Mouse (Mus musculus): Measurements from ENCODE around the gene Evx2. TPM values are rescaled to one million over a fixed set of nuclear protein-coding genes. Genes with fewer than 3 reads are reported as not detected.

The Evx2 gene
- polyA plus RNA-seq, 1 experiment from 2014 or later = not detected

DNA sequence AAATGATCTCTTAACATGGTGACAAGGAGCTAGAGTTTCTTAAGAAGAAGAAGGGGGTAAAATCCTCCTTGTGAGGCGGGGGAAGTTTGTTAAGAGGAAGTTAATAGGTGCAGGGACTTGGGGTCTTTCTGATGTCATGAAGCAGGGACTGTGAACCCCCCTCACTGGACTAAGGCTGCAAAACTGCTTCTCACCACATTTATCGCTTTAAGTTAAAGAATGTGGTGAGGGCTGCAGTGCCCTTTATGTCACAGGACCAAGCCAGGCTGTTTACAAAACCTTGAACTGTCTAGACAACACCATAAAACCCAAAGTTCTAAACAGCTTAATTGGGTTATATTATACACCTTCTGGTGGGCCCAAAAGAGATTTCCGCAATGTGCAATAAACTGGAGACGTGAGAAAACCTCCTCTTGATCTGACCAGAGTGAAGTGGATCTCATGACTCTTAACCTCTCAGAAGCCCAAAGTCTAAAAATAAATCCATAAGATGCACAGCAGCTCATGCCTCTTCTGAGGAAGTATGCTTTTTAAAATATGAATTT lies 25.8 kb upstream of the Evx2 start:
- Histone ChIP-seq H3K4me1 (peaks cover 13% of the 10 kb centered on the region), H3K27me3 (peaks cover 99% of the 10 kb centered on the region), H3K27ac (no peak overlapping the region), H3K9ac (no peak overlapping the region), H3K9me3 (no peaks in the 10 kb centered on the region), H3K4me3 (no peak overlapping the region), H3K36me3 (no peaks in the 10 kb centered on the region), H3K4me2 (no peak overlapping the region)
- 12% methylated on average over 4 of the region's 4 CpGs for WGBS
- ATAC-seq (ENCODE audit: borderline replicate concordance, extremely low read depth, low FRiP score, low TSS enrichment) = no peak

DNA sequence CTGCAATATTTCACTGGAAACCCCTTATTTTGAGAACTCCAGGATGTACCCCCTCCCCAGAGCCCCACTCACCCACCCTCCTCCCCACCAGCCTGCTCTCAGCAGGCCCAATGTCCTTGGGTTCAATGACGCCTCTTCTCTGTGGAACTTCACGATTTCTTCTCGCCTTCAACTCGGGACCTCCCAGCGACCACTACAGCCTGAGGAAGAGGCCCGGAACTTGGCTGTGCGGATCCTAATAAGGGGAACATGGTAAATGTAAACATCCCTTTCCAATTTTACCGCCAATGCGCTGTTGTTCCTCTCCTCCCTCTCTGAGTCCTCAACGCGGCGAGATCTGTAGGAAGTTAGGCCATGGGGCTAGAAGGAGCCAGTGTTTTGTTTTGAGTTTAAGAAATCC lies 24.7 kb upstream of the Evx2 start:
- ATAC-seq (ENCODE audit: borderline replicate concordance, extremely low read depth, low FRiP score, low TSS enrichment) = no peak
- no peak overlapping the region for H3K4me3 ChIP-seq
- H3K9ac ChIP-seq = no peak overlapping the region
- peaks cover 13% of the 10 kb centered on the region for H3K4me1 ChIP-seq
- no peak overlapping the region for H3K4me2 ChIP-seq
- no peak overlapping the region for H3K27ac ChIP-seq
- WGBS = 2% methylated on average over 12 of the region's 12 CpGs
- no peaks in the 10 kb centered on the region for H3K9me3 ChIP-seq
- H3K27me3 ChIP-seq = peaks cover 99% of the 10 kb centered on the region
- no peaks in the 10 kb centered on the region for H3K36me3 ChIP-seq

DNA sequence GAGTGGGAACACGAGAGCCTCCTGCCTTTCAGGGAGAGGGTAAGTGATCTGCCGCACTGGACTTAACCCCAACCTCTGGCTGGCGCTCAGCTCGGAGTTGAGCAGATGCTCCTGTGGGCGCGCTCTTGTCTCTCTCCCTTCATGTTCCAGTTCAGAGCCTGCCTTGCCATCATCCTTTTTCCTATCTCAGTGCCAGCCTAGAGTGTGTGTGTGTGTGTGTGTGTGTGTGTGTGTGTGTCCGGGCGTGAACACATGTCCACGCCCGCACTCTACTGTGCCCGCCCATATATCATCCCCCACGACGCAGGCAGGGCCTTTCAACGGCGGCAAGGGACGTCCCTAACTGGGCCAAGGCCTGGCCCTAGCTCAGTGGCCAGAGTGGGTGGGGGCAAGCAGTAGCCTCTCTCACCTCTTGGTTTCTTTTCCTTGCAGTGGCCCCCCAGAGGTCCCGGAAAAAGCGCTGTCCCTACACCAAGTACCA lies 24.2 kb upstream of the Evx2 start:
- Histone ChIP-seq H3K36me3 (no peaks in the 10 kb centered on the region), H3K4me3 (no peak overlapping the region), H3K27me3 (peaks cover 99% of the 10 kb centered on the region), H3K4me2 (no peak overlapping the region), H3K9ac (no peak overlapping the region), H3K9me3 (no peaks in the 10 kb centered on the region), H3K27ac (no peak overlapping the region), H3K4me1 (peaks cover 13% of the 10 kb centered on the region)
- 1% methylated on average over 18 of the region's 18 CpGs for WGBS
- ATAC-seq (ENCODE audit: borderline replicate concordance, extremely low read depth, low FRiP score, low TSS enrichment) = no peak

DNA sequence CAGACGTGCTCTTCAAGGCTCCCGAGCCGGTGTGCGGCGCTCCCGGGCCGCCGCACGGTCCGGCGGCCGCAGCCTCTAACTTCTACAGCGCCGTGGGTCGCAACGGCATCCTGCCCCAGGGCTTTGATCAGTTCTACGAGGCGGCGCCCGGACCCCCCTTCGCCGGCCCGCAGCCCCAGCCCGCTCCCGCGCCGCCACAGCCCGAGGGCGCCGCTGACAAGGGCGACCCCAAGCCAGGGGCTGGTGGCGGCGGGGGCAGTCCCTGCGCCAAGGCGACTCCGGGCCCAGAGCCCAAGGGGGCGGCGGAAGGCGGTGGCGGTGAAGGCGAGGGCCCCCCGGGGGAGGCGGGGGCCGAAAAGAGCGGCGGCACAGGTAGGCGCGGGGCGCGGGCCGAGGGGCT lies 23.4 kb upstream of the Evx2 start:
- WGBS = under 1% methylated on average over 45 of the region's 51 CpGs
- H3K4me2 ChIP-seq = peak overlapping the region; percentile 46
- no peak overlapping the region for H3K27ac ChIP-seq
- H3K9me3 ChIP-seq = no peaks in the 10 kb centered on the region
- H3K4me3 ChIP-seq = peak overlapping the region; percentile 20
- no peaks in the 10 kb centered on the region for H3K36me3 ChIP-seq
- peaks cover 99% of the 10 kb centered on the region for H3K27me3 ChIP-seq
- ATAC-seq (ENCODE audit: borderline replicate concordance, extremely low read depth, low FRiP score, low TSS enrichment) = no peak
- no peak overlapping the region for H3K9ac ChIP-seq
- H3K4me1 ChIP-seq = peaks cover 13% of the 10 kb centered on the region

DNA sequence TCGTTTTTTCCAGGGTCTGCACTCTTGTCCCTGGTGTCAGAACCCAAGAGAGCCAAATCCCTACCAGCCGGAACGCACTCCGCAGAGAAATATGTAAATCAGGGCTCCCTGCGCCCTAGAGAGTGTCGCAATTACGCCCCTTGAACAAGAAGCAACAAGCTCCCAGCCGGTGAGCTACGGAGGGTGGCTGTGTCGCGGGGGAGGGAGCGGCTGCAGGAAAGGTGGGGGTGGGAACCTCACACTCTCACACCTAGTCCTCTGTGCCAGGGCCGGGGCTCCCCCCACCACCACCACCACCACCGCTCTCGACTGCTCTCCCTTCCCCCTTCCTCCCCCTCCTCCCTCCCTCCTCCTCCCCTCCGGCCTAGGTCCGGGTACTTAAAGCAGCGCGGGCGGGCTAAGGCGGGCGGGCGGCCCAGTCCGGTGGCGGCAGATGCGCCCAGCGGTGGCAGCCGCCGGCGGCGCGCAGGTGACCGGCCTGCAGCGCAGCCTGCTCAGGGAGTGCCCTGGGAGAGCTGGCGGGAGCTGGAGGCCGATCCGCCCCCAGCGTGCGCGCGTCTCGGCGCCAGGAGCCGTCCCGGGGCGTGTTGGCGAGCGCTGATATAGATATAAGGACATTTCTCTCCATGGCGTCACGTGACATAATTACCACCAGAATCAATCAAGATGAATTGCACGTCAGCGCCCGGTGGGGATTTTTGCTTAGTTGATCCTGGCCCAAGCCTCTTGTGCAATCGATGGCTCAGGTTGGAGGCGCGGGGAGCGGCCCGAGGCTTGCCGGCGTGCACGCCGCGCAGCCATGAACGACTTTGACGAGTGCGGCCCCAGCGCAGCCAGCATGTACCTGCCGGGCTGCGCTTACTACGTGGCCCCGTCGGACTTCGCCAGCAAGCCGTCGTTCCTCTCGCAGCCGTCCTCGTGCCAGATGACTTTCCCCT lies 22.5 kb upstream of the Evx2 start:
- Histone ChIP-seq H3K9me3 (no peaks in the 10 kb centered on the region), H3K27me3 (peaks cover 99% of the 10 kb centered on the region), H3K4me2 (peak overlapping the region; percentile 46), H3K4me3 (peak overlapping the region; percentile 20), H3K9ac (no peak overlapping the region), H3K36me3 (no peaks in the 10 kb centered on the region), H3K4me1 (peaks cover 13% of the 10 kb centered on the region), H3K27ac (no peak overlapping the region)
- ATAC-seq (ENCODE audit: borderline replicate concordance, extremely low read depth, low FRiP score, low TSS enrichment) = no peak; the same call in 1 of the 2 replicates
- WGBS = under 1% methylated on average over 78 of the region's 78 CpGs

DNA sequence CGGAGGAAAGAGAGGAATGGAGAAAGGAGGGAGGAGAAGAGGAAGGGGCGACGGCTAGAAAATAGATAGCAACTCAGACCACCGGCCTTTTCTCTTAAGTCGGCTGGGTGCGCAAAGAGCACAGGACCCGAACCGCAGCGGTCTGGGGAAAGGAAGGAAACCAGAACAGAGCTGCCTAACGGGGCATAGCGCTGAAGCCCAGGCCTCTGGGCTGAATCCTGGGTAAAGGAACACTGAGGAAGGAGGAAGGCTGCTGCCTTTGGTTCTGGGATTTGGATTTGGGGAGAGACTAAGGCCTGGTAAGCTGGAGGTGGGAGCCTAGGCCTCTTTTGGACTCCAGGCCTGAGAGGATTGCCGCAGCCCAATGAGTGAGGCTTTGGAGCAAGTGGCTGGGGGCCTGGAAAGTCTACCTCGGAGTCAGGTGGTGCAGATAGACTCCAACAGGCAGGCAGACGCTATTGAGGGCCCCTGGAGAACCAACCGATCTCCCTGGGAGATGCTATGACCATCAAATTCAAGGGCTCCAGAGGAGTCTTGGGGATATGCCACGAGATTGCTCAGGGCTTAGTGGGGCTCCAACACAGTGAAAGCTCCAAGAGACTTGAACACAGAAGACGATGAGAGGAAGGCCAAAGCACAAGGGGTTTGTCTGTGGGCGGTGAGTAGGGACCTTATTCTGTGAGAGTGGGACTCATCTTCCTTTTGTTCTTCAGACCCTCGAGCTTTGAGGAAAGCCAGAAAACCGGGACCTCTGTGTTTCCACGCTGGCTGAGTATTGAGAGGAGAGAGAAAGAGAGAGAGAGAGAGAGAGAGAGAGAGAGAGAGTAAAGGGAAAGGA lies 21.4 kb upstream of the Evx2 start:
- no peak overlapping the region for H3K27ac ChIP-seq
- H3K4me3 ChIP-seq = no peak overlapping the region
- peaks cover 100% of the 10 kb centered on the region for H3K27me3 ChIP-seq
- H3K36me3 ChIP-seq = no peaks in the 10 kb centered on the region
- no peak overlapping the region for H3K9ac ChIP-seq
- H3K9me3 ChIP-seq = no peaks in the 10 kb centered on the region
- no peak for ATAC-seq (ENCODE audit: borderline replicate concordance, extremely low read depth, low FRiP score, low TSS enrichment)
- H3K4me1 ChIP-seq = peaks cover 13% of the 10 kb centered on the region
- no peak overlapping the region for H3K4me2 ChIP-seq
- WGBS = 3% methylated on average over 21 of the region's 21 CpGs

DNA sequence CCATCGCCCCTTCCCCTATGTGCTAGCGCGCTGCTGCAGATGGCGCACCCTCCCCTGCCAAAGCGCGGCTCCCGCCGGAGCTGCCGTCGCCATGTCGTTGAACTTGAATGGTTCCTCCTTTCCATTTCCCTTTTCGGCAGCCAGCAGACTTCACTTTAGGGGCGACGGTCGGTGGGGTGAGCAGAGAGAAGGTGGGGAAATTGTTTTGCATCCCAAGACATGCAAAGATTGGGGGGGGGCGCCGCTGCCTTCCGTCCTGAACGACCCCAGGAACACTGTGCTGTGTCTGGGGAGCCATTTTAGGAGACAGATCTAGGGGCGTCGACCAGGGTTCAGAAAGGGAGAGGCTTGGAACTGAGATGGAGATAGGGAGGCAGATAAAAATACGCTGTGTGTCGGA lies 20.6 kb upstream of the Evx2 start:
- Histone ChIP-seq H3K4me3 (no peak overlapping the region), H3K27ac (no peak overlapping the region), H3K9me3 (no peaks in the 10 kb centered on the region), H3K4me2 (no peak overlapping the region), H3K4me1 (peaks cover 13% of the 10 kb centered on the region), H3K27me3 (peaks cover 100% of the 10 kb centered on the region), H3K36me3 (no peaks in the 10 kb centered on the region), H3K9ac (no peak overlapping the region)
- under 1% methylated on average over 23 of the region's 23 CpGs for WGBS
- ATAC-seq (ENCODE audit: borderline replicate concordance, extremely low read depth, low FRiP score, low TSS enrichment) = no peak

DNA sequence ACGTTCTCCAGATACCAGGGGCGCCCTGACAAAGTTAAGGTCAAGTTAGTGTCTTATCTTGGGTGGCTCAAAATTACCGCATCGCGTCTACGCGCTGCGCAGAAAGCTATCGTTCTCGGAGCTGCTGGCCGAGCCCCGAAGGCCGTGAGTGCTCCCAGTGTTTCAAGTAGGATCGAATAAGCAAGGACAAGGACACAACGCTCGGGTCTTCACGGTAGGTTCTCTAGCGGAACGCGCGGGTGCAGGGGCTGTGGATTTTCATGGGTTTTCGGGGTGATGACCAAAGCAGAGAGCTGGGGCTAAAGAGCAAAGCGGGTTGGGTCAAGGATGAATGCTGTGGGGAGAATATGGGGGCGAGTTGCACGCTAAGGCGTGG lies 20.2 kb upstream of the Evx2 start:
- WGBS = under 1% methylated on average over 26 of the region's 26 CpGs
- Histone ChIP-seq H3K9ac (no peak overlapping the region), H3K36me3 (no peaks in the 10 kb centered on the region), H3K4me1 (peaks cover 13% of the 10 kb centered on the region), H3K4me2 (no peak overlapping the region), H3K27me3 (peaks cover 100% of the 10 kb centered on the region), H3K27ac (no peak overlapping the region), H3K9me3 (no peaks in the 10 kb centered on the region), H3K4me3 (no peak overlapping the region)
- ATAC-seq (ENCODE audit: borderline replicate concordance, extremely low read depth, low FRiP score, low TSS enrichment) = no peak

DNA sequence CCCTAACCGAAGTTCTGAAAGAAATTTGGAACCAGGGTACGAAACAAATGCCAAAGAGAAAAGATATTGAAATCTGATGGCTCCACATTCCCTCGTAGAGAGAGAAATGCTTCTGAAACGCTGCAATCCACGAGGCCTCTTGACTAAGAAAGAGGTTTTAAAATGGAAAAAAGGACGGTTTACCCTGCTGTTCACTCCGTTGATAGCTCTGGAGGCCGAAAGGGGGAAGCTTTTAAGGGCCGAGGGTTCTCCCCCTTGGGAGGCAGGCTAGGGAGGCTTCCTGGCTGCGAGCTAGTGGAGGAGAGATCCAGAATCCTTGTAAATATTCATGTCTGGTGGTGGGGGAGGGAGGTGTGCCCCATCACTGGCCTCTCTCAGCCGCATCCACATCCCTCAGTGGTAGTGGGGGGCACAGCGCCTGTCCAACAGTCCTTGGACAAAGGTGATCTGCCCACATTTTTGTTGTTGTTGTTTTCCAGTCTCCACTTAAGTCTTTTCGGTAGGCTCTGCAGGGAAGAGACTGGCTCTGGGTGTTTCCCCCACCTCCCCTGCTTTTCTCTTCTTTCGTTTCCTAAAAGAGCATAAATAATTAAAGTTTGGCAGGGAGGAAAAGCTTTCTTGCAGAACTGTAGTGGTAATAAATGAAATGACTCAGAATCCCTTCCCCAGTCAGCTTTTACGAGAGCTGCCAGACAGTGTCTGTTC lies 19.7 kb upstream of the Evx2 start, which contains the start of gene Hoxd11:
Gene Hoxd11 (plus strand): TSS at position 667 of the 705 bp plus-strand sequence.
- no peak within 1 kb of the TSS for H3K4me3 ChIP-seq
- peaks cover 13% of the 10 kb centered on the region for H3K4me1 ChIP-seq
- no peak for ATAC-seq (ENCODE audit: borderline replicate concordance, extremely low read depth, low FRiP score, low TSS enrichment)
- no peaks in the 10 kb centered on the region for H3K36me3 ChIP-seq
- whole genome bisulfite sequencing = 3% methylated on average over 15 of the region's 15 CpGs
- no peak within 1 kb of the TSS for H3K27ac ChIP-seq
- H3K27me3 ChIP-seq = peaks cover 100% of the 10 kb centered on the region
- no peak within 1 kb of the TSS for H3K9ac ChIP-seq
- H3K4me2 ChIP-seq = no peak within 1 kb of the TSS
- H3K9me3 ChIP-seq = no peaks in the 10 kb centered on the region

DNA sequence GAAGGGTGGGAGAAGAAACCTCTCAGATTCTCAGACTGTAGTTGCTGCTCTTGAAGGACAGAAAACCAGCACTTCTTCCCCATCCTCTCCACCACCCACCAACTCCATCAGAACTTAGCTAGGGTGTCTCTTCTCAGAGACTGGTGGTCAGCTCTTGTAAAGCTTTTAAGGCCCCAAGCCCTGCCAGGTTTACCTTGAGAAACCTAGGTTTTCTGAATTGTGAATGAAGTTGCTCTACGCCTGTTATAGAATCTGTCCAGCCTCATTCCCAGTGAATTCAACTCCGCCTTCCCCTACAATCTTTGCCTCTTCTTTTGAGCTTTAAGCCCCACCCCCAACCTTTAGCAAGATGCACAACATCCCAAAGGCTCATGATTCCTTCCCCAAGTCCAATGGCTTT lies 17.7 kb upstream of the Evx2 start:
- H3K27me3 ChIP-seq = peaks cover 100% of the 10 kb centered on the region
- no peaks in the 10 kb centered on the region for H3K9me3 ChIP-seq
- ATAC-seq (ENCODE audit: borderline replicate concordance, extremely low read depth, low FRiP score, low TSS enrichment) = no peak
- H3K9ac ChIP-seq = no peak overlapping the region
- H3K27ac ChIP-seq = no peak overlapping the region
- no peak overlapping the region for H3K4me2 ChIP-seq
- H3K36me3 ChIP-seq = no peaks in the 10 kb centered on the region
- H3K4me3 ChIP-seq = no peak overlapping the region
- WGBS = 16% methylated on average over 2 of the region's 2 CpGs
- peaks cover 8% of the 10 kb centered on the region for H3K4me1 ChIP-seq

DNA sequence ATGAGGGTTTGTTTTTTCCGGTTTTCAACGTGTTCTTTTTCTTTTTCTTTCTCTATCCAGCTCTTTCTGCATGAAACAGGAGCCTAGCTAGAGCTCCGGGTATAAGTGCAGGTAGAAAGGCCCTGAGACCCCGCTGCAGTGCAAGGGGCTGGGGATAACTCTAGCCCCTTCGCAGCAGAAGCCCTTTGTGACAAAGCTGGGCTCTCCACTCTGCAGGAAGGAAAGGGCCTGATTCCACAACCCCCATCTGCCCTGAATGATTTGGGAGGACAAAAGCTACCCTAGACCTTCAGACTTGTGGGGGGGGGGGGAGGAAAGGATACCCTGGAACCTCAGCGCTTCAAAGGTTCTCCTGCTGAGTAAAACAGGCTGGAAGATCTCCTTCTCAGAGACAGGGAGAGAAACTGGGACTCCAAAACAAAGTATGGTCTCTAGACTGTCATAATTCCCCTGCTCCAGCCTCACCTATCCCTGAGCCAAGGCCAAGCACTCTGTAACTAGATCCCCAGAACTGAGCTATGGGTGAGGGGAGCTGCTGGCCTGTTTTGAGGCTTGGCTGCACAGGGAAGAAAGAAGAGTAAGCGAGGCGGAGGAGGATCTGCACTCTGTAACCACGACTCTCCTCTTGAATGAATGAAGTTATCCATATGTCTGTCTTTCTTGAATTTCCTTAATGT lies 17.2 kb upstream of the Evx2 start:
- 6% methylated on average over 9 of the region's 9 CpGs for WGBS
- no peak overlapping the region for H3K9ac ChIP-seq
- no peak overlapping the region for H3K4me2 ChIP-seq

More for the DNA sequence above, 17.2 kb upstream of the Evx2 start:
- no peak overlapping the region for H3K4me3 ChIP-seq
- no peaks in the 10 kb centered on the region for H3K9me3 ChIP-seq
- H3K27ac ChIP-seq = no peak overlapping the region
- ATAC-seq (ENCODE audit: borderline replicate concordance, extremely low read depth, low FRiP score, low TSS enrichment) = no peak
- peaks cover 5% of the 10 kb centered on the region; the same call in 1 of the 2 replicates for H3K4me1 ChIP-seq
- H3K36me3 ChIP-seq = no peaks in the 10 kb centered on the region
- H3K27me3 ChIP-seq = peaks cover 100% of the 10 kb centered on the region

All from lung, embryonic 15.5 days (tissue).